Mouse (Mus musculus): ENCODE measurements around the gene Kif3b. TPM values are rescaled to one million over a fixed set of nuclear protein-coding genes. Genes with fewer than 3 reads are reported as not detected.

Gene Kif3b
- 17.0 to 18.7 TPM (median 18.3 TPM) in 4 replicates for total RNA-seq (2023)

GRCm38 (mm10) chr2:153290938-153291928 lies at the start of gene Kif3b:
TSS of gene Kif3b (plus strand) at chr2:153291413.

GRCm38 (mm10) chr2:153345454-153346220 lies 54.4 kb downstream of the Kif3b start, which contains the start of gene Asxl1:
TSS of gene Asxl1 (plus strand) at chr2:153345829.

Other genes starting within 250 kb of the Kif3b start
- gene Ccm2l, start 225.5 kb upstream of the Kif3b start, total RNA-seq (2023): not detected in 4 replicates
- gene Hck, start 182.9 kb upstream of the Kif3b start, total RNA-seq (2023): 123 to 143 TPM (median 132 TPM) in 4 replicates
- gene Tm9sf4, start 130.1 kb upstream of the Kif3b start, total RNA-seq (2023): 75.6 to 97.6 TPM (median 84.2 TPM) in 4 replicates
- 13.4 to 16.4 TPM (median 15.2 TPM) in 4 replicates for gene Tspyl3, start 66.0 kb upstream of the Kif3b start, total RNA-seq (2023)
- gene Plagl2, start 50.0 kb upstream of the Kif3b start, total RNA-seq (2023): 22.9 to 27.3 TPM (median 23.7 TPM) in 4 replicates
- 30.1 to 32.5 TPM (median 32.0 TPM) in 4 replicates for gene Pofut1, start 49.9 kb upstream of the Kif3b start, total RNA-seq (2023)
- gene Asxl1, start 54.4 kb downstream of the Kif3b start, total RNA-seq (2023): 50.0 to 53.1 TPM (median 52.6 TPM) in 4 replicates
- not detected in 4 replicates for gene 4930404H24Rik, start 201.4 kb downstream of the Kif3b start, total RNA-seq (2023)
- gene Nol4l, start 238.6 kb downstream of the Kif3b start, total RNA-seq (2023): 0.30 to 0.91 TPM (median 0.76 TPM) in 4 replicates

All from B cell, adult 62 days (primary cell).